Mouse (Mus musculus): Measurements from ENCODE around the gene Ccdc28b.

- TF ChIP-seq POLR2A (IDR thresholded peaks at IDR 0.05; ENCODE audit: insufficient read length, low read depth) (no peak), REST (IDR thresholded peaks at IDR 0.05; ENCODE audit: insufficient read depth, insufficient read length) (no peak), MYOG (IDR thresholded peaks at IDR 0.05; ENCODE audit: control insufficient read depth in 1 of 3, insufficient read depth in 1 of 3, insufficient read length in 2 of 3, low read depth in 2 of 3) (no peak), TCF3 (IDR thresholded peaks at IDR 0.05; ENCODE audit: insufficient read length, low read depth) (no peak), CEBPB (IDR thresholded peaks at IDR 0.05; ENCODE audit: insufficient read depth, poor library complexity, severe bottlenecking) (no peak), TCF12 (IDR thresholded peaks at IDR 0.05; ENCODE audit: insufficient read depth, poor library complexity, severe bottlenecking) (no peak), MAX (IDR thresholded peaks at IDR 0.05; ENCODE audit: low read depth) (no peak)
Measured at GRCm38 (mm10) chr4:129650359-129650758, 26.6 kb upstream of the Ccdc28b start.

Measured in myocyte (in vitro differentiated cells).